Mouse (Mus musculus) neutrophil, adult 65 days (primary cell): ENCODE results near the gene Klhl26. TPM values are rescaled to one million over a fixed set of nuclear protein-coding genes. Genes with fewer than 3 reads are reported as not detected.

ENCODE experiments used
- total RNA-seq: library from RNA; stranded (reverse); gene quantifications from 2 replicates; pipeline ENCODE4 v1.2.4, GENCODE M21; 2023

Gene Klhl26
- total RNA-seq: 1.6 and 1.9 TPM in 2 replicates

GRCm38 (mm10) chr8:70476333-70477268 is at the start of gene Klhl26:
Klhl26 (minus strand) TSS chr8:70476968.

GRCm38 (mm10) chr8:70510228-70510915 is 33.6 kb upstream of the Klhl26 start, which contains the start of gene Uba52:
Uba52 (minus strand) TSS chr8:70510801.

GRCm38 (mm10) chr8:70506328-70507026 is 29.7 kb upstream of the Klhl26 start, which contains the start of gene Rex1bd:
Rex1bd (minus strand) TSS chr8:70506752.

GRCm38 (mm10) chr8:70492664-70493640 is 16.2 kb upstream of the Klhl26 start, which contains the start of gene Crlf1:
Crlf1 (plus strand) TSS chr8:70493158.

GRCm38 (mm10) chr8:70486941-70487520 is 10.3 kb upstream of the Klhl26 start, which contains the start of gene Tmem59l:
Tmem59l (minus strand) TSS chr8:70487358.

GRCm38 (mm10) chr8:70439055-70439847 is 37.5 kb downstream of the Klhl26 start, which contains the start of gene Crtc1:
Crtc1 (minus strand) TSS chr8:70439579.

Other genes with a start within 250 kb of the Klhl26 start
- 24.1 and 36.4 TPM in 2 replicates for gene Sugp2, start 242.7 kb downstream of the Klhl26 start, total RNA-seq
- 3.1 and 3.7 TPM in 2 replicates for gene Armc6, start 242.5 kb downstream of the Klhl26 start, total RNA-seq
- 7.0 and 8.6 TPM in 2 replicates for gene Homer3, start 194.1 kb downstream of the Klhl26 start, total RNA-seq
- gene Ddx49, start 174.5 kb downstream of the Klhl26 start, total RNA-seq: 25.3 and 36.1 TPM in 2 replicates
- 80.2 and 91.6 TPM in 2 replicates for gene Cope, start 174.4 kb downstream of the Klhl26 start, total RNA-seq
- not detected in 2 replicates for gene Cers1, start 161.2 kb downstream of the Klhl26 start, total RNA-seq
- gene Gdf1, start 147.2 kb downstream of the Klhl26 start, total RNA-seq: not detected in 2 replicates
- gene Upf1, start 123.7 kb downstream of the Klhl26 start, total RNA-seq: 47.2 and 53.6 TPM in 2 replicates
- 0.19 TPM in 1 of 2 replicates, not detected in the other for gene Comp, start 103.4 kb downstream of the Klhl26 start, total RNA-seq
- gene Crtc1, start 37.4 kb downstream of the Klhl26 start, total RNA-seq: 3.2 and 9.3 TPM in 2 replicates
- not detected in 2 replicates for gene Tmem59l, start 10.4 kb upstream of the Klhl26 start, total RNA-seq
- gene Crlf1, start 16.2 kb upstream of the Klhl26 start, total RNA-seq: 0.57 TPM in 1 of 2 replicates, not detected in the other
- gene Rex1bd, start 29.8 kb upstream of the Klhl26 start, total RNA-seq: 28.1 and 40.0 TPM in 2 replicates
- gene Uba52, start 33.8 kb upstream of the Klhl26 start, total RNA-seq: 559 and 837 TPM in 2 replicates
- 162 and 198 TPM in 2 replicates for gene Fkbp8, start 50.8 kb upstream of the Klhl26 start, total RNA-seq
- gene Kxd1, start 51.0 kb upstream of the Klhl26 start, total RNA-seq: 29.8 and 33.9 TPM in 2 replicates
- gene Ell, start 62.5 kb upstream of the Klhl26 start, total RNA-seq: 64.2 and 80.9 TPM in 2 replicates
- 36.8 and 37.0 TPM in 2 replicates for gene Isyna1, start 117.4 kb upstream of the Klhl26 start, total RNA-seq
- gene Ssbp4, start 131.9 kb upstream of the Klhl26 start, total RNA-seq: 61.1 and 64.5 TPM in 2 replicates
- gene Lrrc25, start 139.2 kb upstream of the Klhl26 start, total RNA-seq: 118 and 126 TPM in 2 replicates
- gene Gdf15, start 155.5 kb upstream of the Klhl26 start, total RNA-seq: 0.66 TPM in 2 replicates
- gene Pgpep1, start 183.4 kb upstream of the Klhl26 start, total RNA-seq: 1.2 and 3.4 TPM in 2 replicates
- 33.3 and 36.4 TPM in 2 replicates for gene Lsm4, start 196.3 kb upstream of the Klhl26 start, total RNA-seq
- 770 and 908 TPM in 2 replicates for gene Jund, start 222.0 kb upstream of the Klhl26 start, total RNA-seq
- gene Iqcn, start 226.5 kb upstream of the Klhl26 start, total RNA-seq: 2.7 and 3.1 TPM in 2 replicates
- gene Gm3336, start 241.6 kb upstream of the Klhl26 start, total RNA-seq: 0.39 TPM in 1 of 2 replicates, not detected in the other
- 0.41 and 0.51 TPM in 2 replicates for gene Pde4c, start 246.8 kb upstream of the Klhl26 start, total RNA-seq